Mouse (Mus musculus) thymus, adult 2 months (tissue): Measurements from ENCODE around the gene Ocel1. TPM values are rescaled to one million over a fixed set of nuclear protein-coding genes. Genes with fewer than 3 reads are reported as not detected.

ENCODE experiments used
- DNase-seq: peaks from one replicate; pipeline ENCODE4 v3.0.0; 2021
- H3K27ac ChIP-seq: fragments of 200-500 bp; 2 replicates; pipeline ENCODE4 v1.5.1; 2012; ENCODE audit warnings: low read length, control low read depth; ENCODE audit not compliant: control insufficient read depth, insufficient read depth
- H3K27me3 ChIP-seq: fragments of 200-500 bp; 2 replicates; pipeline ENCODE4 v1.6.1; 2012; ENCODE audit warnings: mild to moderate bottlenecking, low read length, moderate library complexity, mixed read lengths; ENCODE audit not compliant: control insufficient read depth, insufficient read depth
- H3K36me3 ChIP-seq: fragments of 200-500 bp; 2 replicates; pipeline ENCODE4 v1.6.1; 2012; ENCODE audit warnings: mild to moderate bottlenecking, low read length, moderate library complexity; ENCODE audit not compliant: control insufficient read depth, insufficient read depth
- H3K4me1 ChIP-seq: fragments of 200-500 bp; replicated peaks from 2 replicates; pipeline ENCODE4 v1.6.1; 2012; ENCODE audit warnings: low read length; ENCODE audit not compliant: control insufficient read depth, insufficient read depth
- H3K4me3 ChIP-seq: fragments of 200-500 bp; 2 replicates; pipeline ENCODE4 v1.5.1; 2012; ENCODE audit warnings: mild to moderate bottlenecking, low read length, control low read depth, moderate library complexity; ENCODE audit not compliant: control insufficient read depth, insufficient read depth
- CTCF ChIP-seq: fragments of 200-500 bp; IDR thresholded peaks from 2 replicates; pipeline ENCODE4 v1.5.1; 2012; ENCODE audit warnings: mild to moderate bottlenecking, control low read depth, low read length, moderate library complexity, borderline replicate concordance; ENCODE audit not compliant: control insufficient read depth, poor library complexity, insufficient read depth; ENCODE audit errors: extremely low read depth
- POLR2A ChIP-seq: fragments of 200-500 bp; IDR thresholded peaks from 2 replicates; pipeline ENCODE4 v1.6.1; 2012; ENCODE audit warnings: mild to moderate bottlenecking, low read length, control low read depth, moderate library complexity; ENCODE audit not compliant: control insufficient read depth, poor library complexity, insufficient read depth; ENCODE audit errors: extremely low read depth
- WGBS: fragments of 180-500 bp; shearing (Covaris S2); methylation state at CpG from one replicate; pipeline ENCODE4 v1.1.7; 2018; 5-methylcytosine and 5-hydroxymethylcytosine counted together
- polyA plus RNA-seq: library from polyadenylated mRNA; depleted of rRNA; stranded (reverse); fragments of >200 nt; gene quantifications from 2 replicates; pipeline ENCODE4 v1.2.3, GENCODE M21; 2012

Ocel1 gene
- polyA plus RNA-seq, 1 experiment: 34.9 TPM

- Histone ChIP-seq H3K4me1 (no peaks in the 10 kb centered on the region), H3K36me3 (peaks cover 62% of the 10 kb centered on the region), H3K4me3 (no peak overlapping the region), H3K27ac (no peak overlapping the region), H3K27me3 (no peaks in the 10 kb centered on the region)
- no peak for TF ChIP-seq CTCF
- TF ChIP-seq POLR2A: no peak
- DNase-seq: no peak
- WGBS: 98% methylated on average over 1 of the region's 1 CpGs
These were observed 19.6 kb upstream of the Ocel1 start for GRCm38 (mm10) chr8:71351520-71351919.

GRCm38 (mm10) chr8:71358026-71358425 is 13.1 kb upstream of the Ocel1 start:
- no peaks in the 10 kb centered on the region for H3K4me1 ChIP-seq
- no peak for DNase-seq
- WGBS: 93% methylated on average over 3 of the region's 3 CpGs
- no peaks in the 10 kb centered on the region for H3K27me3 ChIP-seq
- H3K4me3 ChIP-seq: no peak overlapping the region
- no peak for TF ChIP-seq CTCF
- no peak for TF ChIP-seq POLR2A
- H3K27ac ChIP-seq: no peak overlapping the region
- peaks cover 47% of the 10 kb centered on the region for H3K36me3 ChIP-seq

DNA sequence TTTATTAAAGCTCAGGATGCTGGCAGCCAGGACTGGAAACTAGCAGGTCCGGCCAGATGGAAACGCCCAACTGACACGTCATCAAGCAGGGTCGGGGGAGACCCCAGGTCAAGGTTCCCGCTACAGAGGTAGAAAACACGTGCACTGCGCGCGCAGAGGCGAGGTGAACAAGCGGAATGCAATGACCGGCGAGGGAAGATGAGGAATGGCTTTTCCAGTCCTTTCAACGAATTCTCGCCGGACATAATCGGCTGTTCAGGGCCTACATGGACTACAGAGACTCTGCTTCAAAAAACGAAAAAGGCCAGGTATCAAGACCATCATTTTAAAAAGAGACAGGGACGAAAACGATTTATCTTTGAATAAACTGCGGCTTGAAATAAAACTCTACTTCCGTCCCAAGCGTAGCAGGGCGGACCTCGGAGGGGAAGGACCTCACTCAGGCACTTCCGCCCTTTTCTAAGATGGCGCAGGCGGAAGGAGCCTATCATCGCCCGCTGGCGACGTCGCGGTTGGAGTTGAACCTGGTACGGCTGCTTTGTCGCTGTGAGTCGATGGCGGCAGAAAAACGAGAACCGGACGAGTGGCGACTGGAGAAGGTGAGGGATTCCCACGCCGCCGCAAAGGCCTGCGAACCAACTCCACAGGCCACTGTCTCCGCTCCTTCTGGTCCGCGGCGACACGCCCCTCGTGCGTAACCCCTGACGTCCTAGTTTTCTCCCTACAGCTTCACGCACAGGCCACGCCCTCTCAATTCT is 4.1 kb upstream of the Ocel1 start, which contains the start of gene Use1:
Gene Use1, plus strand, starts transcription at position 78 of the 758 bp plus-strand sequence.
- H3K4me3 ChIP-seq: peak within 1 kb of the TSS; percentile 73
- under 1% methylated on average over 56 of the region's 56 CpGs for WGBS
- H3K27ac ChIP-seq: peak within 1 kb of the TSS; percentile 62
- peak; percentile 92 for DNase-seq
- TF ChIP-seq CTCF (no peak), POLR2A (peak; percentile 40; the same call in 1 of the 2 replicates)
- H3K36me3 ChIP-seq: no peaks in the 10 kb centered on the region
- no peaks in the 10 kb centered on the region for H3K27me3 ChIP-seq
- H3K4me1 ChIP-seq: peaks cover 11% of the 10 kb centered on the region

GRCm38 (mm10) chr8:71367529-71368176 is 3.4 kb upstream of the Ocel1 start:
- H3K36me3 ChIP-seq: no peaks in the 10 kb centered on the region
- no peak for DNase-seq
- 25% methylated on average over 17 of the region's 17 CpGs for WGBS
- peaks cover 16% of the 10 kb centered on the region for H3K4me1 ChIP-seq
- no peaks in the 10 kb centered on the region for H3K27me3 ChIP-seq
- no peak for TF ChIP-seq POLR2A
- no peak for TF ChIP-seq CTCF
- peak overlapping the region; percentile 73 for H3K4me3 ChIP-seq
- H3K27ac ChIP-seq: peak overlapping the region; percentile 4; the same call in 1 of the 2 replicates

- DNase-seq: no peak
- TF ChIP-seq POLR2A (no peak), CTCF (no peak)
- H3K27me3 ChIP-seq: no peaks in the 10 kb centered on the region
- no peaks in the 10 kb centered on the region for H3K36me3 ChIP-seq
- H3K4me1 ChIP-seq: peaks cover 16% of the 10 kb centered on the region
- no peak overlapping the region for H3K4me3 ChIP-seq
- H3K27ac ChIP-seq: no peak overlapping the region
These were observed 2.7 kb upstream of the Ocel1 start for GRCm38 (mm10) chr8:71368366-71368765.

DNA sequence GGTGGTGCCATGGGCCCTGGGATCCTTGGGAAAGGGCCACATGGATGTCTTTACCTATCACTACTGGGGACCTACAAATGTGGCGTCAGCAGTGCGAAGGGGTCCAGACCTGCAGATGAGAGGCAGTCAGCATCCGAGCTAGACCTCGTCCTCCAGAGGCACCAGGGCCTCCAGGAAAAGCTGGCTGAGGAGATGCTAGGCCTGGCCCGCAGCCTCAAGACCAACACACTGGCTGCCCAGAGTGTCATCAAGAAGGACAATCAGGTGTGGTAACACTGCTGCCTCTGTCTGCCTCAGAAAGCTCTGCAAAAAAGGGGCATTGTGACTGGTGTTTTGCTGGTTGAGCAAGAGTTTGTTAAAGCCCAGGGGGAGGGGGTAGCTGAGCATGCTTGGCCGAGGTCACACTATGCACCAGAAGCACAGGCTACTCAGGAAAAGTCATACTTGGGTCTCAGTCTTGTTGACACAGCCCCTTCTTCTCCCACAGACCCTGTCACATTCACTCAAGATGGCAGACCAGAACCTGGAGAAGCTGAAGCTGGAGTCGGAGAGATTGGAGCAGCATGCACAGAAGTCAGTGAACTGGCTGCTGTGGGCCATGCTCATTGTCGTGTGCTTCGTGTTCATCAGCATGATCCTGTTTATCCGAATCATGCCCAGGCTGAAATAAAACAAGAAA is 1.9 kb upstream of the Ocel1 start:
- Histone ChIP-seq H3K4me1 (peaks cover 16% of the 10 kb centered on the region), H3K4me3 (no peak overlapping the region), H3K27ac (no peak overlapping the region), H3K27me3 (no peaks in the 10 kb centered on the region), H3K36me3 (no peaks in the 10 kb centered on the region)
- DNase-seq: no peak
- no peak for TF ChIP-seq CTCF
- WGBS: 96% methylated on average over 10 of the region's 10 CpGs
